Mouse (Mus musculus) erythroblast, embryonic 14.5 days (primary cell): ENCODE measurements around the gene Dmd. TPM values are rescaled to one million over a fixed set of nuclear protein-coding genes. Genes with fewer than 3 reads are reported as not detected.

Experiments
- H3K27me3 ChIP-seq: 2 replicates; pipeline ENCODE4 v1.6.1; 2012; ENCODE audit warnings: inconsistent platforms; ENCODE audit not compliant: control insufficient read depth
- H3K36me3 ChIP-seq: 2 replicates; pipeline ENCODE4 v1.6.1; 2012; ENCODE audit warnings: mild to moderate bottlenecking, inconsistent platforms; ENCODE audit not compliant: control insufficient read depth
- H3K4me1 ChIP-seq: 2 replicates; pipeline ENCODE4 v1.6.1; 2012; ENCODE audit warnings: inconsistent platforms; ENCODE audit not compliant: control insufficient read depth
- H3K4me3 ChIP-seq: replicated peaks from 2 replicates; pipeline ENCODE3; 2012; ENCODE audit warnings: moderate library complexity, mild to moderate bottlenecking, inconsistent platforms
- H3K9me3 ChIP-seq: 2 replicates; pipeline ENCODE4 v1.6.1; 2012; ENCODE audit warnings: low read length, inconsistent platforms, mixed read lengths; ENCODE audit not compliant: control insufficient read depth
- GATA1 ChIP-seq: IDR thresholded peaks from 2 replicates; pipeline ENCODE4 v1.6.1; 2012; ENCODE audit warnings: low read length, inconsistent platforms, mixed read lengths
- TAL1 ChIP-seq: IDR thresholded peaks from 3 replicates; pipeline ENCODE4 v1.6.1; 2012; ENCODE audit warnings: low read length, inconsistent platforms, mixed read lengths
- polyA plus RNA-seq: library from polyadenylated mRNA; stranded (reverse); fragments of >175 nt; gene quantifications from 2 replicates; pipeline ENCODE4 v1.2.3, GENCODE M21; 2012

Gene Dmd
- polyA plus RNA-seq, result 0.08 TPM in 1 of 2 replicates, not detected in the other

DNA sequence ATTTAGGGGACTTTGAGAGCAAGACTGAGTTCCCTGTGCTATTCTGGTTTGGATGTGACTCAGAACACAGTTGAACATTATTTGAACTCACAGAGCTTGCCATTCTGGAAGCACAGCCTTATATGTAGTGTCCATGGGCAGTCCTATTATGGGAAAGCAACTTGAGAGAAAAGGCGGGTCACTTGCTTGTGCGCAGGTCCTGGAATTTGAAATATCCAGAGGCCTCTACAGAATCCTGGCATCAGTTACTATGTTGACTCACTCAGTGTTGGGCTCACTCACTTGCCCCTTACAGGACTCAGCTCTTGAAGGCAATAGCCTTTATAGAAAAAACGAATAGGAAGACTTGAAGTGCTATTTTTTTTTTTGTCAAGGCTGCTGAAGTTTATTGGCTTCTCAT lies at the start of gene Dmd:
Gene Dmd (plus strand): TSS at position 241 of the 400 bp plus-strand sequence.
- Histone ChIP-seq H3K4me3 (no peak within 1 kb of the TSS), H3K27me3 (no peaks in the 10 kb centered on the region), H3K9me3 (no peaks in the 10 kb centered on the region), H3K4me1 (no peaks in the 10 kb centered on the region), H3K36me3 (no peaks in the 10 kb centered on the region)
- no peak for TF ChIP-seq GATA1
- TF ChIP-seq TAL1, result no peak

DNA sequence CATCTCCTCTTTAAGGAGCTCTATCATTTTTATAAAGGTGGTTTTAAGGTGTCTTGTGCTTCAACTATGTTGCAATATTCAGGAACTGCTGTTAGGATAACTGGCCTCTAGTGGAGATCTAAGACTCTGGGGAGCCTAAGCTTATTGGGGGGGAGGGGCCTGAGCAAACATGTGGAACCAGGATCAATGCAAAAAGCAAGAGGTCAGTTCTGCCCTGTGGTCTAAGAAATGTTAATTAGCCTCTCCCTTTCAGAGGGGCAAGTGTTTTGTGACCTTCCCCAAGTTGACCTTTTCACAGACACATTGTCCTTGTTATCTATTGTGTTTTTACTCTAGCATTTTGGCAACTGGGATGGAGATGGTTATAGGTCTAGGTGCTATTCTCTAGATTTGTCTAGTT lies 47.2 kb upstream of the Dmd start:
- Histone ChIP-seq H3K4me1 (no peaks in the 10 kb centered on the region), H3K36me3 (no peaks in the 10 kb centered on the region), H3K9me3 (no peaks in the 10 kb centered on the region), H3K4me3 (no peak overlapping the region), H3K27me3 (no peaks in the 10 kb centered on the region)
- TF ChIP-seq TAL1, result no peak
- TF ChIP-seq GATA1, result no peak

- H3K4me1 ChIP-seq, result no peaks in the 10 kb centered on the region
- TF ChIP-seq GATA1 (no peak), TAL1 (no peak)
- H3K36me3 ChIP-seq, result no peaks in the 10 kb centered on the region
- H3K27me3 ChIP-seq, result no peaks in the 10 kb centered on the region
- no peak overlapping the region for H3K4me3 ChIP-seq
- no peaks in the 10 kb centered on the region for H3K9me3 ChIP-seq
Observed at GRCm38 (mm10) chrX:82987683-82988082, 39.0 kb downstream of the Dmd start.

- no peaks in the 10 kb centered on the region for H3K36me3 ChIP-seq
- no peak overlapping the region for H3K4me3 ChIP-seq
- H3K9me3 ChIP-seq, result no peaks in the 10 kb centered on the region
- no peaks in the 10 kb centered on the region for H3K27me3 ChIP-seq
- TF ChIP-seq GATA1, result no peak
- TF ChIP-seq TAL1, result no peak
- no peaks in the 10 kb centered on the region for H3K4me1 ChIP-seq
Observed at GRCm38 (mm10) chrX:83050190-83050589, 101.5 kb downstream of the Dmd start.

DNA sequence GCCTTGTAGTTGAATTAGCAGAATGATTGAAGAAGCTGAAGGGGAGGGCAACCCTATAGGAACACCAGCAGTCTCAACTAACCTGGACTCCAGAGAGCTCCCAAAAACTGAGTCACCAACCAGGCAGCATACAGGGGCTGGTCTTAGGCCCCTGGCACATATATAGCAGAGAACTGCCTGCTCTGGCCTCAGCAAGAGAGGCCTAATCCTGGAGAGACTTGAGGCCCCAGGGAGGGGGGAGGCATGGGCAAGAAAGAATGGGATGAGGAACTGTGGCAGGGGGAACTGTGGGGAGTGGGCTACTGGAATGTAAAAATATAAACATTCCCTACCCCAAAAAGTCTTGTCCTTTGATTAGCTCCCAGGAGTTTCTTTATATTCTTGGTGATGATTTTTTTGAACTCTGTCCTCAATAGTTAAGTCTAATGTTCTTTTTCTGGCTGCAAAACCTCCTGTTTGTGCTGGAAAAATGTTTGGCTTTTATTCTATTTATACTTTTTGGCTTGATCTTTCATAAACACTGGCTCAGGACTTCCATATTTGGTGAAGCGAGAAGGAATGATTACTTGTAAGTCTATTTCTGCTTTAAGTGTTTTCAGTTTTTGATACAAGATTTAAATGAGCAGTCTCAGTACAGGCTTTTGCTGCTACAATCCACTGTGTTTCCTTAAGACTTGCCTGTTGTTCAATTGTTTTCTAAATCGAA lies 167.7 kb downstream of the Dmd start:
- Histone ChIP-seq H3K4me3 (no peak overlapping the region), H3K27me3 (no peaks in the 10 kb centered on the region), H3K4me1 (no peaks in the 10 kb centered on the region), H3K36me3 (no peaks in the 10 kb centered on the region), H3K9me3 (no peaks in the 10 kb centered on the region)
- TF ChIP-seq GATA1 (no peak), TAL1 (no peak)

DNA sequence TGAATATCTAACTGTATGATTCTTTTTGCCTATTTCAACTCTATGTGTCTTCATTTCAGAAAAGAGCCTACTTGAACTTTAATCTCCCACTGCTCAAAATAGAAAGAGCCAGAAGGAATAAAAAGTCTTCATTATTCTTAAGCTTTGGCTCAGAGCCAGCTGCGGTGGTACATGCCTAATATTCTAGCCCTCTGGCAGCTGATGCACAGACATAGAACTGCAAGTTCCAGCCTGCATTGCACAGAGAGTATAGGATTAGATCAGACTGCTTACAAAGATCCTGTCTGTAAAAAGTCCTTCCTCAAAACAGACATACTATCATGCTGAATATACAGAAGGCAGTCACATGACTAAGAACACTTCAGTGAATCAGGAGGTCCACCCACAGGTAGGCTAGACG lies 168.5 kb downstream of the Dmd start:
- H3K4me1 ChIP-seq, result no peaks in the 10 kb centered on the region

DNA sequence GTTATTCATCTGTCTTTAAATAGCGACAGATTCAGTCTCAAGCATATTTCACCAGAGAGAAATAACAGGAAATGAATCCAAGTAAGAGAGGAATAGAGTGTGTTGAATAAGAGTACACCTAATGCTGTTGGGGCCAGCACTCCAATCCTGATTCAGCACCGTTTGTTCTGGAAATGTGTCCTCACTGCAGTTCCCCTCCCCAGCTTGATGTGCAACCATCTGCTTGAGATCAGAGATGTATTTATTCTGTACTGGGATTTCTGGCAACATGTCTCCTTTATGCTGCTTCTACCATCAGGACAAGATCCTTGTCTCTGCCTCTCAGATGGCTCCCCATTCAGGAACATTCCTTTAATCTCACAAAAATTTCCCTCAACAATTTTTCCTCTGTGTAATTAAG lies 271.9 kb downstream of the Dmd start:
- Histone ChIP-seq H3K4me3 (no peak overlapping the region), H3K36me3 (no peaks in the 10 kb centered on the region), H3K27me3 (no peaks in the 10 kb centered on the region), H3K4me1 (no peaks in the 10 kb centered on the region), H3K9me3 (no peaks in the 10 kb centered on the region)
- no peak for TF ChIP-seq TAL1
- no peak for TF ChIP-seq GATA1

More for the DNA sequence above, 168.5 kb downstream of the Dmd start:
- TF ChIP-seq TAL1 (no peak), GATA1 (no peak)
- no peaks in the 10 kb centered on the region for H3K36me3 ChIP-seq
- no peak overlapping the region for H3K4me3 ChIP-seq
- no peaks in the 10 kb centered on the region for H3K9me3 ChIP-seq
- no peaks in the 10 kb centered on the region for H3K27me3 ChIP-seq

DNA sequence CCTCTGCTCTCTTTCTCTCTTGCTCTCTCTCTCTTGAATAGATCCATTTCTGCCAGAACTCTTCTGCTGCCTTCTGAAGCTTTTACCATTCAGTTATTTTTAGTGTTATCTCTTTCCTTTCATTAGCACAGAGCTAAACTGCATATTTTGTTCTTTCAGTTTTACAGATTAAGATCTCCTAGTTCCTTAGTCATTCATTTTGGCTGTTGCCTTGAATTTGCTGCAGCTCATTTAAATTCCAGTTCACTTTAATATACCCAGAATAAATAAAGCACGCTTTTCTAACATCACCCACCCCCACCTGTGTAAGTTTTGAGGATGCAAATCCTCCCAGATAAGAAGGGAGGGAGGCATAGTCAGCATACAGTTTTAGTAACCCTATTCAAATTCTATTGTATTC lies 272.4 kb downstream of the Dmd start:
- H3K36me3 ChIP-seq, result no peaks in the 10 kb centered on the region
- H3K27me3 ChIP-seq, result no peaks in the 10 kb centered on the region
- no peaks in the 10 kb centered on the region for H3K9me3 ChIP-seq
- no peak overlapping the region for H3K4me3 ChIP-seq
- TF ChIP-seq GATA1, result no peak
- no peak for TF ChIP-seq TAL1
- no peaks in the 10 kb centered on the region for H3K4me1 ChIP-seq

DNA sequence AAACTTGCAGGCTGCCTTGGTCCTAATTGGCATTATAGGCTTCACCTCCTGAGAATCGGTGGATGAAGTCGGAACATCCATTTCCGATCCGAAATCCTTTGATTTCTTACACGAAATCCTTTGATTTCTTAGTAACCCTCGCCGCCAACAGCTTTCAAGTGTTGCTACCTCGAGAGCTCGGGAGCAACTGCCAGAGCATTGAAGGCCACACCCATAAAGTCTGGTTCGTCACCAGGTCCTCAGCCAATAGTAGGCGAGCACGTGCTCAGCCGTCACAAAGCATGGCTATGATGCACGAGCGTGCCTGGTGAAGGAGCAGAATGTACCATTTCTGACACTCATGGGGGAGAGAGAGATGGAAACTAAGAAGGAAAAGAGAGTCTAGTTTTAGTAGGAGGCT lies 538.9 kb downstream of the Dmd start, which contains the start of gene Tsga8:
Gene Tsga8 (minus strand): TSS at position 327 of the 400 bp plus-strand sequence.
- Histone ChIP-seq H3K4me1 (no peaks in the 10 kb centered on the region), H3K36me3 (no peaks in the 10 kb centered on the region), H3K4me3 (no peak within 1 kb of the TSS), H3K27me3 (no peaks in the 10 kb centered on the region), H3K9me3 (peaks cover 7% of the 10 kb centered on the region)
- TF ChIP-seq TAL1 (no peak), GATA1 (no peak)

DNA sequence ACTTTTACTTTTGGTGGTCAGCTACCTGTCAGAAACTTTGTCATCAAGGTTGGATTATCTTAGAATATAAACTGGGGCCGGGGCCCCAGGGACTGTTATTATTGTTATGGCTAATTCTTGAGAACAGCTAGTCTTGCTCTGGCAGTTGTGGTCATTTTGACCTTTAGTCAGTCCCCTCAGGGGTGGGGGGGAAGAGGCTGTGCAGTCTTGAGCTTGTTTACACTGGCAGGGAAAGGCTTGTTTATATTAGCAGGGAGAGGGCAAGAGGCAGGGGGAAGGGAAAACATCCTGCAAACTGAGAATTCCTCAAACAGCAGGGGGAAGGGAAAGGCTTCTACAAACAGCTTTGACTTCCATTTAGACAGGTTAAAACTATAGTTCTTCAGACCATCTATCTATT lies 726.3 kb downstream of the Dmd start:
- H3K27me3 ChIP-seq, result no peaks in the 10 kb centered on the region
- no peaks in the 10 kb centered on the region for H3K4me1 ChIP-seq
- H3K9me3 ChIP-seq, result no peaks in the 10 kb centered on the region
- no peak overlapping the region for H3K4me3 ChIP-seq
- no peak for TF ChIP-seq TAL1
- no peak for TF ChIP-seq GATA1
- H3K36me3 ChIP-seq, result no peaks in the 10 kb centered on the region
